Mouse (Mus musculus) hindbrain, embryonic 12.5 days (tissue): ENCODE measurements around the gene Rhox2g. TPM values are rescaled to one million over a fixed set of nuclear protein-coding genes. Genes with fewer than 3 reads are reported as not detected.
"Not testable (repeated sequence)": the region's sequence is repeated elsewhere in the genome, so short reads cannot be mapped to it uniquely, and the experiment has no call there.

Experiments
- ATAC-seq: fragments of 200-750 bp; cut with Nextera tagmentation; 2 replicates; pipeline ENCODE4 v1.8.0; 2017; ENCODE audit warnings: moderate TSS enrichment; ENCODE audit not compliant: low FRiP score
- H3K27ac ChIP-seq: fragments of 300-500 bp; sonication (generic); 2 replicates; pipeline ENCODE4 v1.5.1; 2016; ENCODE audit warnings: mild to moderate bottlenecking
- H3K27me3 ChIP-seq: fragments of 300-500 bp; sonication (generic); 2 replicates; pipeline ENCODE4 v1.6.1; 2016; ENCODE audit warnings: mild to moderate bottlenecking
- H3K36me3 ChIP-seq: fragments of 300-500 bp; sonication (generic); 2 replicates; pipeline ENCODE4 v1.6.1; 2016; ENCODE audit warnings: mild to moderate bottlenecking
- H3K4me1 ChIP-seq: fragments of 300-500 bp; sonication (generic); 2 replicates; pipeline ENCODE4 v1.6.1; 2016
- H3K4me2 ChIP-seq: fragments of 300-500 bp; sonication (generic); replicated peaks from 2 replicates; pipeline ENCODE4 v1.6.1; 2016; ENCODE audit warnings: mild to moderate bottlenecking
- H3K4me3 ChIP-seq: fragments of 300-500 bp; sonication (generic); 2 replicates; pipeline ENCODE4 v1.5.1; 2016; ENCODE audit warnings: mild to moderate bottlenecking
- H3K9ac ChIP-seq: fragments of 300-500 bp; sonication (generic); 2 replicates; pipeline ENCODE4 v1.6.1; 2016; ENCODE audit warnings: mild to moderate bottlenecking, moderate library complexity
- H3K9me3 ChIP-seq: fragments of 300-500 bp; sonication (generic); replicated peaks from 2 replicates; pipeline ENCODE4 v1.6.1; 2016; ENCODE audit warnings: mild to moderate bottlenecking
- WGBS: fragments of 180-500 bp; shearing (Covaris S2); methylation state at CpG from one replicate; pipeline ENCODE4 v1.1.7; 2016; 5-methylcytosine and 5-hydroxymethylcytosine counted together
- polyA plus RNA-seq: library from polyadenylated mRNA; unstranded; fragments of >200 nt; fragmentation: Nextera tagmentation; extraction: Ambion mirVana; gene quantifications from 2 replicates; pipeline ENCODE4 v1.2.1, GENCODE M21; 2016

The Rhox2g gene
- polyA plus RNA-seq, result 1.1 TPM in 1 of 2 replicates, not detected in the other

DNA sequence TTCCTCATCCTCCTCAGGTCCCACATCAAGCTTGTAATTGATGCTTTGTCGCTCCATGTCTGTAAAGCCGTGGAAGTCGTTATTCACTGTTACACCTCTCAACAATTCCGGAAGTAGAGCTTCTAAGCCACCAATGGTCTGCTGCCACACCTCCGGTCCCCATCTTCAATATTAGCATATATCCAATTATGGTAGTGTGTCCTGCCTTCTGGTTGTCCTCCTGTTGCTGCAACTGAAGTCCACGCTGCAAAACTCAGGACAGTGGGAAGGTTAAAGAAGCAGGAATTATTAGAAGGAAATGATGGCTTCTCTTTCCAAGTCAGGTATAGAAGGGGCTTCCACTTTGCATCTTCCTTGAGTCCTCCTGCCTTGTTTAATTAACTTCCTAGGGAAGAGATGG, at the start of gene Rhox2g:
Gene Rhox2g (minus strand): TSS at position 101 of the 400 bp plus-strand sequence.
- not testable (repeated sequence) for H3K36me3 ChIP-seq, ATAC-seq, H3K9me3 ChIP-seq, H3K4me1 ChIP-seq, H3K4me3 ChIP-seq, H3K9ac ChIP-seq, H3K27me3 ChIP-seq, H3K4me2 ChIP-seq, H3K27ac ChIP-seq
- WGBS, result 95% methylated on average over 6 of the region's 6 CpGs

DNA sequence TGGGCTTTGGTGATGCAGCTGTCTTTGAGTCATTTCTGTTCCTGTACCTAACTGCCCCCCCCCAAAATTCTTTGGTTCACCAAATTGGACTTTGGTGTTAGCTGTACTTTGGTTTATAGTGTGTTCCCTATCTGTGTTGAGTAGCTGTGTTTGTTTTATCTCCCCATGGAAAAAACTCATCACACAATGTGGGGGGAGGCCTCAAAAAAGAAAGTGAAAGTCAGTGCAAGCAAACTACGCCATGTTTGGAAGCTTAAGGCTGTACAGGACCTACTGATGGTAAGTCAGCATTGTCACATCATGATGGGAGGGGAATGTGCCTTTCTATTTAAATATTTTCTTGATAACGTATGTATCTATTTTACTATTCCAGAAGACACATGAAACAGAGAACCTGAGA, 49.0 kb upstream of the Rhox2g start:
- no peaks in the 10 kb centered on the region for H3K9me3 ChIP-seq
- no peak overlapping the region for H3K9ac ChIP-seq
- ATAC-seq, result no peak

DNA sequence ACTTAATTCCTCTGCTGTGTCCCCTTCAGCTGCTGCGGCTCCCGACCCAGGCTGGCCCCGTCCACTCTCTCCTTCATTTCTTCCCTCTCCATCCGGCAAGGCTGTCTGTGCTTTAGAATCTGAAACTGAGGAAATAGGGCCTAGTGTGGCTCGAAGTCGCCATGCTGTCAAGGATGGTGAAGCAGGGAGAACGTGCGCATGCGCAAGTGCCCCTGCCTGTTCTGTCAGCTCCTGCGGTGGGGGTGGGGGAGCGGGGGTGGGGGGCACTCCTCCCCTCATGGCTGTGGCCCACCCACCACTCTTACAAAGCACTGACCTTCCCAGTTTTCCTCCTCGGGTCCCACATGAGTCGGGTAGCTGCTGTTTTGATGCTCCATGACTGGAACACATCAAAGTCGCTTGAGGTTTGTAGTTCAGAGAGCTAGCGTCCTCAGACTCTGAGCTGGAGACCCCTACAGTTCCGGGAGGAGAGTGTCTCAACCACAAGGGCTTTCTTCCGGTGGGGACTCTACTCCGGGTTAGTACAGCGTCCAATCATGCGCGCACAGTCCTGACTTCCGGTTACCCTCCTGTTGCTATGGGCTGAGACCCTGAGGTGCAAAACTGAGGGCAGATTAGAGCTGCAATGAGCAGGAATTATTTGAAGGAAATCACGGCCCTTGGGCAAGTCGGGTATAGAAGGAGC, 39.9 kb upstream of the Rhox2g start:
- no peak overlapping the region for H3K4me3 ChIP-seq
- no peak overlapping the region for H3K9ac ChIP-seq
- no peak overlapping the region for H3K27ac ChIP-seq
- H3K27me3 ChIP-seq, result no peaks in the 10 kb centered on the region
- no peaks in the 10 kb centered on the region for H3K36me3 ChIP-seq
- no peak overlapping the region for H3K4me2 ChIP-seq
- peaks cover 6% of the 10 kb centered on the region; the same call in 1 of the 2 replicates for H3K9me3 ChIP-seq
- ATAC-seq, result no peak
- H3K4me1 ChIP-seq, result no peaks in the 10 kb centered on the region
- 87% methylated on average over 24 of the region's 24 CpGs for WGBS

More for the DNA sequence above, 49.0 kb upstream of the Rhox2g start:
- no peak overlapping the region for H3K4me2 ChIP-seq
- no peaks in the 10 kb centered on the region for H3K27me3 ChIP-seq
- H3K36me3 ChIP-seq, result no peaks in the 10 kb centered on the region
- WGBS, result 81% methylated on average over 2 of the region's 2 CpGs
- H3K27ac ChIP-seq, result no peak overlapping the region
- no peaks in the 10 kb centered on the region for H3K4me1 ChIP-seq
- no peak overlapping the region for H3K4me3 ChIP-seq

DNA sequence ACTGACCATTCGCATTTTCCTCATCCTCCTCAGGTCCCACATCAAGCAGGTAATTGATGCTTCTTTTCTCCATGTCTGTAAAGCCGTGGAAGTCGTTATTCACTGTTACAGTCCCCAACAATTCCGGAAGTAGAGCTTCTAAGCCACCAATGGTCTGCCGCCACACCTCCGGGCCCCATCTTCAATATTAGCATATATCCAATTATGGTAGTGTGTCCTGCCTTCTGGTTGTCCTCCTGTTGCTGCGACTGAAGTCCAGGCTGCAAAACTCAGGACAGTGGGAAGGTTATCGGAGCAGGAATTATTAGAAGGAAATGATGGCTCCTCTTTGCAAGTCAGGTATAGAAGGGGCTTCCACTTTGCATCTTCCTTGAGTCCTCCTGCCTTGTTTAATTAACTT, 29.9 kb upstream of the Rhox2g start, which contains the start of gene Rhox2h:
Gene Rhox2h (minus strand): TSS at position 101 of the 400 bp plus-strand sequence.
- not testable (repeated sequence) for H3K36me3 ChIP-seq, ATAC-seq, H3K4me1 ChIP-seq, H3K9ac ChIP-seq, H3K4me2 ChIP-seq, H3K4me3 ChIP-seq, H3K27me3 ChIP-seq, H3K9me3 ChIP-seq, H3K27ac ChIP-seq
- 82% methylated on average over 8 of the region's 8 CpGs for WGBS

DNA sequence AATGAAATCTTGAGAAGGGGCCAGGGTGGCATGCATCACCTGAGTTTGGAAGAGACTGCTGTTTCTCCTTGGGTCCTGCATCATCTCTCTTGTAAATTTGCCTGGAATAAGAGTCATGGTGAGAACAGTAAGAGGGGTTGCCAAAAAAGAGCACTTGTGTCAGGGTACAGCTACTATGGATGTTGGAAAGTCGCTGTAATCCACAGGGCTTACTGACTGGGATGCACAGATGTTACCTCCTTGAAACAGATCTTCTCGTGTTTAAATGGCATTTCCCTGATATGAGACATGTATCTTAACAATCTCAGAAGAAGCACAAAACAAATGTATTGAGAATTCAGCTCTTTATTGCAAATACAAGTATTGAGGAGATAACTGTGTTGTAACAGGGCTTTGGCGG, 25.4 kb upstream of the Rhox2g start, which contains the start of gene Rhox3h:
Gene Rhox3h (minus strand): TSS at position 101 of the 400 bp plus-strand sequence.
- H3K4me2 ChIP-seq, H3K27me3 ChIP-seq, H3K36me3 ChIP-seq, H3K9me3 ChIP-seq, H3K4me3 ChIP-seq, H3K9ac ChIP-seq, H3K4me1 ChIP-seq, H3K27ac ChIP-seq, ATAC-seq: not testable (repeated sequence)
- WGBS, result 82% methylated on average over 1 of the region's 3 CpGs

DNA sequence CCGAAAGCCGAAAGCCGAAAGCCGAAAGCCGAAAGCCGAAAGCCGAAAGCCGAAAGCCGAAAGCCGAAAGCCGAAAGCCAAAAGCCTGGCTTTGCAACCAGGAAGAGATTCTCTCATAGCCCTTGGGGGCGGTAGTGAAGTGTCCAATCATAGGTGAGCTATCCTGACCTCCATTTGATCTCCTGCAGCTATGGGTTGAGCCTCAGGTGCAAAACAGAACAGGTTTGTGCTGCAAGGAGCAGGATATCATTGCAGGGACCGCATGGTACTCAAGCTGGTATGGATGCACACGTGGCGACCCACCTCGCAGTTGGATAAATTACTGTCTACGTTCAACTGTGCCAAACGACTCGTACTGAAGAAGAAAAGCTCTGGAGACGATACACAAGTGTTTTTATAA, 8.0 kb upstream of the Rhox2g start, which contains the start of gene Rhox4g:
Gene Rhox4g (minus strand): TSS at position 101 of the 400 bp plus-strand sequence.
- H3K27ac ChIP-seq, H3K27me3 ChIP-seq, H3K4me3 ChIP-seq, H3K4me1 ChIP-seq, H3K9me3 ChIP-seq, H3K9ac ChIP-seq, ATAC-seq, H3K36me3 ChIP-seq, H3K4me2 ChIP-seq: not testable (repeated sequence)
- WGBS, result 85% methylated on average over 16 of the region's 20 CpGs

- 83% methylated on average over 2 of the region's 2 CpGs for WGBS
- not testable (repeated sequence) for H3K27me3 ChIP-seq, ATAC-seq
Measured at GRCm38 (mm10) chrX:37628512-37628911, 14.8 kb downstream of the Rhox2g start, which contains the start of gene Rhox3g. Gene Rhox3g (minus strand): TSS chrX:37628612.

DNA sequence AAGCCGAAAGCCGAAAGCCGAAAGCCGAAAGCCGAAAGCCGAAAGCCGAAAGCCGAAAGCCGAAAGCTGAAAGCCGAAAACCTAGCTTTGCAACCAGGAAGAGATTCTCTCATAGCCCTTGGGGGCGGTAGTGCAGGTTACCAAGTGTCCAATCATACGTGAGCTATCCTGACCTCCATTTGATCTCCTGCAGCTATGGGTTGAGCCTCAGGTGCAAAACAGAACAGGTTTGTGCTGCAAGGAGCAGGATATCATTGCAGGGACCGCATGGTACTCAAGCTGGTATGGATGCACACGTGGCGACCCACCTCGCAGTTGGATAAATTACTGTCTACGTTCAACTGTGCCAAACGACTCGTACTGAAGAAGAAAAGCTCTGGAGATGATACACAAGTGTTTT, 35.7 kb downstream of the Rhox2g start, which contains the start of gene Rhox4f:
Gene Rhox4f (minus strand): TSS at position 101 of the 400 bp plus-strand sequence.
- H3K27me3 ChIP-seq, H3K4me3 ChIP-seq, ATAC-seq, H3K9ac ChIP-seq, H3K9me3 ChIP-seq, H3K36me3 ChIP-seq, H3K4me1 ChIP-seq, H3K4me2 ChIP-seq, H3K27ac ChIP-seq: not testable (repeated sequence)
- 91% methylated on average over 16 of the region's 19 CpGs for WGBS

More at GRCm38 (mm10) chrX:37628512-37628911, 14.8 kb downstream of the Rhox2g start, which contains the start of gene Rhox3g:
- not testable (repeated sequence) for H3K27ac ChIP-seq, H3K36me3 ChIP-seq, H3K4me2 ChIP-seq, H3K4me3 ChIP-seq, H3K9me3 ChIP-seq, H3K4me1 ChIP-seq, H3K9ac ChIP-seq

Other genes with a start within 250 kb of the Rhox2g start
- gene Rhox2b, start 231.4 kb downstream of the Rhox2g start, polyA plus RNA-seq, result 0.67 and 1.2 TPM in 2 replicates
- gene Rhox4b, start 211.0 kb downstream of the Rhox2g start, polyA plus RNA-seq, result 1.6 and 2.4 TPM in 2 replicates
- 2.9 and 3.1 TPM in 2 replicates for gene Rhox2c, start 189.8 kb downstream of the Rhox2g start, polyA plus RNA-seq
- not detected in 2 replicates for gene Rhox3c, start 184.9 kb downstream of the Rhox2g start, polyA plus RNA-seq
- not detected in 2 replicates for gene Rhox4c, start 163.1 kb downstream of the Rhox2g start, polyA plus RNA-seq
- gene Rhox2d, start 150.0 kb downstream of the Rhox2g start, polyA plus RNA-seq, result 0.54 TPM in 1 of 2 replicates, not detected in the other
- 0.45 TPM in 1 of 2 replicates, not detected in the other for gene Rhox4d, start 129.1 kb downstream of the Rhox2g start, polyA plus RNA-seq
- gene Rhox2e, start 113.0 kb downstream of the Rhox2g start, polyA plus RNA-seq, result 0.61 TPM in 1 of 2 replicates, not detected in the other
- not detected in 2 replicates for gene Rhox3e, start 101.5 kb downstream of the Rhox2g start, polyA plus RNA-seq
- gene Rhox4e, start 86.1 kb downstream of the Rhox2g start, polyA plus RNA-seq, result not detected in 2 replicates
- 1.2 TPM in 1 of 2 replicates, not detected in the other for gene Rhox2f, start 72.1 kb downstream of the Rhox2g start, polyA plus RNA-seq
- not detected in 2 replicates for gene Rhox3f, start 62.5 kb downstream of the Rhox2g start, polyA plus RNA-seq
- gene Rhox4f, start 35.8 kb downstream of the Rhox2g start, polyA plus RNA-seq, result not detected in 2 replicates
- gene Rhox3g, start 14.9 kb downstream of the Rhox2g start, polyA plus RNA-seq, result not detected in 2 replicates
- not detected in 2 replicates for gene Rhox4g, start 7.9 kb upstream of the Rhox2g start, polyA plus RNA-seq
- gene Rhox3h, start 25.3 kb upstream of the Rhox2g start, polyA plus RNA-seq, result not detected in 2 replicates
- 0.53 TPM in 1 of 2 replicates, not detected in the other for gene Rhox2h, start 29.8 kb upstream of the Rhox2g start, polyA plus RNA-seq
- gene Rhox5, start 161.4 kb upstream of the Rhox2g start, polyA plus RNA-seq, result 0.49 TPM in 1 of 2 replicates, not detected in the other
- gene Rhox6, start 183.4 kb upstream of the Rhox2g start, polyA plus RNA-seq, result not detected in 2 replicates
- not detected in 2 replicates for gene Rhox7a, start 188.2 kb upstream of the Rhox2g start, polyA plus RNA-seq
- not detected in 2 replicates for gene Rhox8, start 235.5 kb upstream of the Rhox2g start, polyA plus RNA-seq